11 mouse cellular contexts compared by ENCODE assay signal in genomic region chr2:174813306-174813705, GRCm38 (mm10). TPM values are rescaled to one million over a fixed set of nuclear protein-coding genes. Genes with fewer than 3 reads are reported as not detected.
"Had no signal": no experiment of that assay in that cellular context is flagged by ENCODE, and none has a peak within 500 bp of the region (broad histone marks: within the 10 kb centered on the region; RNA-seq: fewer than 3 reads in every experiment).

No protein-coding gene starts in this region.

- H3K4me2 ChIP-seq: limb, embryonic 15.5 days; liver, embryonic 12.5 days; midbrain, embryonic 12.5 days had no signal

- DNase-seq: kidney, postnatal 10 days; layer of hippocampus, postnatal 36 days; right cerebral cortex, postnatal 14 days; thymus, postnatal 36 days had no signal

- H3K4me3 ChIP-seq: limb, embryonic 15.5 days; liver, embryonic 12.5 days; midbrain, embryonic 12.5 days had no signal

- H3K9me3 ChIP-seq: limb, embryonic 15.5 days; liver, embryonic 12.5 days; midbrain, embryonic 12.5 days had no signal

- H3K27me3 ChIP-seq: limb, embryonic 15.5 days; liver, embryonic 12.5 days; midbrain, embryonic 12.5 days had no signal

- H3K36me3 ChIP-seq: limb, embryonic 15.5 days; liver, embryonic 12.5 days; midbrain, embryonic 12.5 days had no signal

- H3K9ac ChIP-seq: limb, embryonic 15.5 days; liver, embryonic 12.5 days; midbrain, embryonic 12.5 days had no signal

- H3K27ac ChIP-seq: limb, embryonic 15.5 days; liver, embryonic 12.5 days; midbrain, embryonic 12.5 days had no signal

- ATAC-seq: inflammation-experienced regulatory T-cells, adult 6 months; intestine, postnatal 0 days; liver, embryonic 12.5 days; midbrain, embryonic 16.5 days had no signal

- H3K4me1 ChIP-seq: limb, embryonic 15.5 days; liver, embryonic 12.5 days; midbrain, embryonic 12.5 days had no signal

RNA-seq across cellular contexts. Expression of gene Edn3, which starts 52.9 kb away (rescaled TPM):
- total RNA-seq: megakaryocyte-erythroid progenitor cell, adult 5-6 weeks had no signal
- polyA plus RNA-seq: inflammation-experienced regulatory T-cells, adult 6 months had no signal
